Mouse (Mus musculus): ENCODE results near the gene Golga4. TPM values are rescaled to one million over a fixed set of nuclear protein-coding genes. Genes with fewer than 3 reads are reported as not detected.

Golga4 gene
- polyA plus RNA-seq, 1 experiment from 2014 or later, result 58.7 TPM

GRCm38 (mm10) chr9:118571701-118572100, 65.6 kb downstream of the Golga4 start:
- WGBS, result 85% methylated on average over 4 of the region's 4 CpGs
- H3K36me3 ChIP-seq, result peaks cover 89% of the 10 kb centered on the region

GRCm38 (mm10) chr9:118574911-118575310, 68.8 kb downstream of the Golga4 start:
- 93% methylated on average over 5 of the region's 5 CpGs for WGBS
- Histone ChIP-seq H3K4me3 (replicated peaks) (no peak overlapping the region), H3K27me3 (no peaks in the 10 kb centered on the region), H3K4me2 (no peak overlapping the region), H3K9me3 (replicated peaks) (no peaks in the 10 kb centered on the region), H3K4me1 (no peaks in the 10 kb centered on the region), H3K36me3 (peaks cover 91% of the 10 kb centered on the region), H3K27ac (no peak overlapping the region), H3K9ac (no peak overlapping the region)
- no peak for ATAC-seq (replicated peaks; ENCODE audit: low FRiP score)

More at GRCm38 (mm10) chr9:118571701-118572100, 65.6 kb downstream of the Golga4 start:
- H3K27ac ChIP-seq, result no peak overlapping the region
- no peak overlapping the region for H3K9ac ChIP-seq
- H3K4me1 ChIP-seq, result no peaks in the 10 kb centered on the region
- no peak for ATAC-seq (replicated peaks; ENCODE audit: low FRiP score)
- H3K4me2 ChIP-seq, result no peak overlapping the region
- H3K9me3 ChIP-seq (replicated peaks), result no peaks in the 10 kb centered on the region
- no peak overlapping the region for H3K4me3 ChIP-seq (replicated peaks)
- H3K27me3 ChIP-seq, result no peaks in the 10 kb centered on the region

- Histone ChIP-seq H3K4me1 (no peaks in the 10 kb centered on the region), H3K27me3 (no peaks in the 10 kb centered on the region), H3K36me3 (peaks cover 88% of the 10 kb centered on the region), H3K9ac (no peak overlapping the region), H3K4me2 (no peak overlapping the region), H3K27ac (no peak overlapping the region), H3K9me3 (replicated peaks) (no peaks in the 10 kb centered on the region), H3K4me3 (replicated peaks) (no peak overlapping the region)
- WGBS, result 77% methylated on average over 6 of the region's 6 CpGs
- ATAC-seq (replicated peaks; ENCODE audit: low FRiP score), result no peak
These were observed 74.3 kb downstream of the Golga4 start for GRCm38 (mm10) chr9:118580371-118580770.

GRCm38 (mm10) chr9:118582757-118583156, 76.7 kb downstream of the Golga4 start:
- WGBS, result 65% methylated on average over 6 of the region's 6 CpGs
- no peak for ATAC-seq (replicated peaks; ENCODE audit: low FRiP score)
- Histone ChIP-seq H3K4me2 (no peak overlapping the region), H3K36me3 (peaks cover 66% of the 10 kb centered on the region), H3K4me1 (0 out of 2 replicates have a peak, but pooled peaks cover 5% of the 10 kb centered on the region), H3K27me3 (no peaks in the 10 kb centered on the region), H3K9me3 (replicated peaks) (no peaks in the 10 kb centered on the region), H3K27ac (no peak overlapping the region), H3K4me3 (replicated peaks) (no peak overlapping the region), H3K9ac (no peak overlapping the region)

GRCm38 (mm10) chr9:118584838-118585237, 78.8 kb downstream of the Golga4 start:
- Histone ChIP-seq H3K36me3 (peaks cover 46% of the 10 kb centered on the region), H3K4me1 (peaks cover 12% of the 10 kb centered on the region; the same call in 1 of the 2 replicates), H3K9me3 (replicated peaks) (no peaks in the 10 kb centered on the region), H3K27ac (no peak overlapping the region), H3K9ac (no peak overlapping the region), H3K4me3 (replicated peaks) (no peak overlapping the region), H3K27me3 (no peaks in the 10 kb centered on the region), H3K4me2 (no peak overlapping the region)
- WGBS, result 68% methylated on average over 1 of the region's 1 CpGs
- no peak for ATAC-seq (replicated peaks; ENCODE audit: low FRiP score)

- Histone ChIP-seq H3K36me3 (peaks cover 35% of the 10 kb centered on the region), H3K27ac (no peak overlapping the region), H3K4me2 (no peak overlapping the region), H3K4me1 (peaks cover 24% of the 10 kb centered on the region), H3K9ac (no peak overlapping the region), H3K27me3 (no peaks in the 10 kb centered on the region), H3K9me3 (replicated peaks) (no peaks in the 10 kb centered on the region), H3K4me3 (replicated peaks) (no peak overlapping the region)
- no peak for ATAC-seq (replicated peaks; ENCODE audit: low FRiP score)
- 82% methylated on average over 6 of the region's 6 CpGs for WGBS
These were observed 79.9 kb downstream of the Golga4 start for GRCm38 (mm10) chr9:118585998-118586397.

GRCm38 (mm10) chr9:118587115-118587514, 81.0 kb downstream of the Golga4 start:
- no peak for ATAC-seq (replicated peaks; ENCODE audit: low FRiP score)
- H3K27me3 ChIP-seq, result no peaks in the 10 kb centered on the region
- H3K9ac ChIP-seq, result no peak overlapping the region
- H3K36me3 ChIP-seq, result peaks cover 24% of the 10 kb centered on the region
- no peak overlapping the region for H3K4me3 ChIP-seq (replicated peaks)
- no peak overlapping the region for H3K27ac ChIP-seq
- WGBS, result 48% methylated on average over 4 of the region's 4 CpGs
- H3K4me1 ChIP-seq, result peaks cover 33% of the 10 kb centered on the region
- H3K4me2 ChIP-seq, result no peak overlapping the region
- H3K9me3 ChIP-seq (replicated peaks), result no peaks in the 10 kb centered on the region

GRCm38 (mm10) chr9:118589249-118589648, 83.2 kb downstream of the Golga4 start:
- no peak for ATAC-seq (replicated peaks; ENCODE audit: low FRiP score)
- H3K9ac ChIP-seq, result no peak overlapping the region
- no peak overlapping the region for H3K4me3 ChIP-seq (replicated peaks)
- H3K4me1 ChIP-seq, result peaks cover 50% of the 10 kb centered on the region
- no peak overlapping the region for H3K4me2 ChIP-seq
- 33% methylated on average over 3 of the region's 3 CpGs for WGBS
- H3K36me3 ChIP-seq, result peaks cover 5% of the 10 kb centered on the region
- no peaks in the 10 kb centered on the region for H3K9me3 ChIP-seq (replicated peaks)
- H3K27ac ChIP-seq, result no peak overlapping the region
- H3K27me3 ChIP-seq, result no peaks in the 10 kb centered on the region

GRCm38 (mm10) chr9:118590230-118590629, 84.2 kb downstream of the Golga4 start:
- no peak overlapping the region for H3K9ac ChIP-seq
- 59% methylated on average over 7 of the region's 7 CpGs for WGBS
- no peak for ATAC-seq (replicated peaks; ENCODE audit: low FRiP score)
- H3K4me1 ChIP-seq, result peaks cover 50% of the 10 kb centered on the region
- H3K27me3 ChIP-seq, result no peaks in the 10 kb centered on the region
- no peak overlapping the region for H3K4me2 ChIP-seq
- H3K27ac ChIP-seq, result peak overlapping the region; percentile 41; the same call in 1 of the 2 replicates
- no peaks in the 10 kb centered on the region for H3K36me3 ChIP-seq
- H3K9me3 ChIP-seq (replicated peaks), result no peaks in the 10 kb centered on the region
- H3K4me3 ChIP-seq (replicated peaks), result no peak overlapping the region

- H3K4me2 ChIP-seq, result no peak overlapping the region
- no peak overlapping the region for H3K9ac ChIP-seq
- 53% methylated on average over 6 of the region's 6 CpGs for WGBS
- H3K4me1 ChIP-seq, result peaks cover 50% of the 10 kb centered on the region
- H3K4me3 ChIP-seq (replicated peaks), result no peak overlapping the region
- no peak overlapping the region for H3K27ac ChIP-seq
- H3K9me3 ChIP-seq (replicated peaks), result no peaks in the 10 kb centered on the region
- no peaks in the 10 kb centered on the region for H3K27me3 ChIP-seq
- ATAC-seq (replicated peaks; ENCODE audit: low FRiP score), result no peak
- no peaks in the 10 kb centered on the region for H3K36me3 ChIP-seq
These were observed 85.6 kb downstream of the Golga4 start for GRCm38 (mm10) chr9:118591633-118592032.

- ATAC-seq (replicated peaks; ENCODE audit: low FRiP score), result peak; percentile 78
- H3K4me2 ChIP-seq, result peak overlapping the region; percentile 20
- H3K9me3 ChIP-seq (replicated peaks), result no peaks in the 10 kb centered on the region
- H3K27me3 ChIP-seq, result no peaks in the 10 kb centered on the region
- peak overlapping the region; percentile 37 for H3K27ac ChIP-seq
- H3K36me3 ChIP-seq, result no peaks in the 10 kb centered on the region
- peaks cover 45% of the 10 kb centered on the region for H3K4me1 ChIP-seq
- 34% methylated on average over 13 of the region's 13 CpGs for WGBS
- H3K4me3 ChIP-seq (replicated peaks), result no peak overlapping the region
- H3K9ac ChIP-seq, result no peak overlapping the region
These were observed 86.7 kb downstream of the Golga4 start for GRCm38 (mm10) chr9:118592585-118593249.

GRCm38 (mm10) chr9:118593443-118593842, 87.4 kb downstream of the Golga4 start:
- Histone ChIP-seq H3K9me3 (replicated peaks) (no peaks in the 10 kb centered on the region), H3K36me3 (no peaks in the 10 kb centered on the region), H3K27me3 (no peaks in the 10 kb centered on the region), H3K4me1 (peaks cover 45% of the 10 kb centered on the region), H3K4me2 (no peak overlapping the region), H3K27ac (peak overlapping the region; percentile 37; the same call in 1 of the 2 replicates), H3K4me3 (replicated peaks) (no peak overlapping the region), H3K9ac (no peak overlapping the region)
- no peak for ATAC-seq (replicated peaks; ENCODE audit: low FRiP score)
- 77% methylated on average over 8 of the region's 8 CpGs for WGBS

- ATAC-seq (replicated peaks; ENCODE audit: low FRiP score), result no peak
- Histone ChIP-seq H3K27me3 (no peaks in the 10 kb centered on the region), H3K9ac (no peak overlapping the region), H3K36me3 (no peaks in the 10 kb centered on the region), H3K4me1 (peaks cover 21% of the 10 kb centered on the region), H3K27ac (no peak overlapping the region), H3K9me3 (replicated peaks) (no peaks in the 10 kb centered on the region), H3K4me2 (no peak overlapping the region), H3K4me3 (replicated peaks) (no peak overlapping the region)
- 94% methylated on average over 7 of the region's 7 CpGs for WGBS
These were observed 90.7 kb downstream of the Golga4 start for GRCm38 (mm10) chr9:118596767-118597166.

Measured in kidney, embryonic 15.5 days (tissue).